Mouse (Mus musculus) induced T-regulatory cell, adult 2 months (primary cell): ENCODE data around the gene Ccdc33.

Source experiments
- DNase-seq: peaks from one replicate; pipeline ENCODE4 v3.0.0-alpha.2; 2012; ENCODE audit warnings: low read depth

The Ccdc33 gene

GRCm38 (mm10) chr9:58011027-58011426 lies 107.6 kb downstream of the Ccdc33 start:
- DNase-seq = no peak

DNA sequence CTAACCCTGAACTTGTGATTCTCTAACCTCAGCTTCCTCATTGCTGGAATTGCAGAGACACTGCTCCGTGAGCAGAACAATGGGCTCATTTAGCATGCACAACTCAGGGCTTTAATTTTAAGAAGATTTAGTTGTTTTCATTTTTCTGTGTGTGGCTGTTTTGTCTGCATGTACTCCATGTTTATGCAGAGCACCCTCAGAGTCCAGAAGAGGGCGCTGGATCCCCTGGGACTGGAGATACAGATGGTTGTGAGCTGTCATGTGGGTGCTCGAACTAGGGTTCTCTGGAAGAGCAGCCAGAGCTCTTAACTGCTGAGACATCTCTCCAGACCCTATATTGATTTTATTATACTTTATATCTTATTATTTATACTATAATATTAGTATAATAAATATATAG lies 109.0 kb downstream of the Ccdc33 start:
- DNase-seq = no peak

- no peak for DNase-seq
Measured at GRCm38 (mm10) chr9:58009015-58009362, 109.6 kb downstream of the Ccdc33 start.

- no peak for DNase-seq
Measured at GRCm38 (mm10) chr9:58008336-58009014, 110.1 kb downstream of the Ccdc33 start.

DNA sequence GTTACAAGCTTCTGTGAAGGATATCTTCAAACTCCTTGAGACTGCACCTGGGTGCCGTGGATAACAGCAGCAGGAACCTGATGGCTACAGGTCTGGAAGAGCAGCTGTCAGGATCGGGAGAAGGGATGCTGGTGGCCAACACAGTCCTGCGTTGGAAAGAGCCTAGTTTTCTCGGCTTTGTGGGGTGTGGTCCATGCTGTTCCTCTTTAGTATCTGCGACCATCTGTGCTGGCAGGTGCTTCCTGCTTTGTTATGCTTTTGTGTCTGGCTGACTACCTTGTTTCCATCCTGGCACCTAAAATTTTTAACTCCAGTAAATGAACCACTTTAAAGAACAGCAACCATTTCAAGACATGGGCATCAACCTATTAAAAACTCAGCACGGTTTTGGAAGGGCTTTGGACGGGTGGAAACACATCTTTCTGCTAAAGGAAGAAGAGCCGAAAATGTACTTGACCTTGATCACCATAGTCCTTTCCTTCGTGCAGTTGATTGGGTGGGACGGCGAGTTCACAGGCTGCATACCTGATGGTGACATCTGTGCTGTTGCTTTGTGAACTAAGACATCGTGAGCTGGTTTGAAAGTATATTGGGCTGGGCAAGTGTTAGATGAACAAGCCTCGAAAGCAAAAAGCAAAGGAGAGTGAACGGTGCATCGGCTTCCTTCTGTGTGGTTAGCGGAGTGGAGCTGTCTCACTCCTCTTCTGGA lies 112.7 kb downstream of the Ccdc33 start, which contains the start of gene Cyp11a1:
Gene Cyp11a1 (plus strand): TSS at position 659 of the 709 bp plus-strand sequence.
- no peak for DNase-seq

DNA sequence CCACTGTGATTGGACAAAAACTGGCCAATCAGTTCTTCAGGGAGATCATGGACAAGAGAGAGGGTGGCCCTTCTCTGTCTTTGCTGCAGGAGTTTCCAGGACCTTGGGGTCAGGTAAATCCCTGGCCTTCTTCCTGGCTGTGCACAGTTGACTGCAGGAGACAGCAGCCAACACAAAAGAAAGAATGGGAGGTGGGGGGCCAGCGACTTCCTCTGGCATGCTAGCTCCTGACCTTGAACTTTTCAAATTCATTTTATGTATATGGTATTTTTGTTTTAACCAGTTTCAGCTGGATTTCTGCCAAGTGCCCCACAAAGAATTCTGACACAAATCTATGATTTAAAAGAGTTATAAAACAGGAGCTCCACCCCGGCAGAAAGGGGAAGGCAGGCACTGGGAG lies 115.4 kb downstream of the Ccdc33 start:
- no peak for DNase-seq

- DNase-seq = no peak
Measured at GRCm38 (mm10) chr9:57999676-58000075, 118.9 kb downstream of the Ccdc33 start.

DNA sequence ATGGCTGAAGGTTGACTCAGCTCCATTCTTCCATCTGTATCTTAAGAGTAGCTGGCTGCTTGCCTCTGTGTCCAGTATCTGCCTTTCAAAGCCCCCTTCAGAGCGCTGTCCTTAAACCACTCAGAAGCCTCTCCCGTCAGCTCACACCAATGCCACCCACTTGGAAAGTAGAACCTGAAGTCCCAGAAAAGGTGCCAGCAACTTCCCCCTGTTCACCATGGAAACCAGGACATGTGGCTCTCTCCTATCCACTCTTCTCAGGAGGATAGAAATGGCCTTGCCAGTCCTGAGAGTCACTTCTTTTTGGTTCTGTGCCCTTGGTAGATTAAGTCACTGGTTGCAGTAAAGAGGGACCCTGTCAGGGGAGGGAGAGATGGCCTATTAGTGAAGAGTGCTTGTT lies 119.9 kb downstream of the Ccdc33 start:
- no peak for DNase-seq

GRCm38 (mm10) chr9:57998032-57998659 lies 120.5 kb downstream of the Ccdc33 start:
- DNase-seq = peak; percentile 91

- DNase-seq = no peak
Measured at GRCm38 (mm10) chr9:57997511-57998031, 121.1 kb downstream of the Ccdc33 start.

- peak; percentile 60 for DNase-seq
Measured at GRCm38 (mm10) chr9:57995282-57995681, 123.3 kb downstream of the Ccdc33 start.

DNA sequence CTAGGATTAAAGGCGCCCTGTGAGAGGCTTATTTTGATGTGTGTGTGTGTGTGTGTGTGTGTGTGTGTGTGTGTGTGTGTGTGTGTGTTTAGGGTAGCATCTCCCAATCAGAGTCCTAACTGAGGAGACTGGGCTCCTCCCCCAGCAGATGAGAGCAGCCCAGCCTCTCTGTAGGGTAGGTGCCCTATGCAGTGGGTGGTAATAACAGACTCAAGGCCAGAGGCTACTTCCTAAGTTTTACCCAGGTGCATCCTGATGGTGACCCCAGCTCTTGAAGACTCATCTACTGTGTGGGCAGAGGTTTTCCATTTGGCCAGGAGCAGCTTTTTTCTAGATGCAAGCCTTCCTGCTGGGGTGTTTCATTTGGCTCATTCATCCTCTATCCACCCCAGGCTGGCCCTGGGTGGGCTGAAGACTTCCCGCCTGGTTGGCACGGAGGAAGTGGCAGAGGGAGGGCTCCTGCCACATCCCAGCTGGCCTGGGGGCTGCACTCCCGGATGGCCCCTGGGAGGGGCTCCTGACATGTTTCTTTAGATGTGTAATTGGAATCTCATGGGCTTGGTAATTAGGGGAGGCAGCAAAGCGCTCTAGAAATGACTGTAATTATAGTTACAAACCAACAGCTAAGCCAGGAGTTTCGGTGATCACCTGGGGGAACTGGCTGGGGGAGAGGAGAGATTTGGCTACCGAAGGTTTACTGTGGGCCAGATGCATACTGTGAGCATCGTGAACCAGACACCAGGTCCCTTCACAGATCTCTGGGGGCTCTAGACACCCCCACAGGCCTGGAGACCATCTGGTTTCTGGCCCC lies 125.6 kb downstream of the Ccdc33 start:
- no peak for DNase-seq

DNA sequence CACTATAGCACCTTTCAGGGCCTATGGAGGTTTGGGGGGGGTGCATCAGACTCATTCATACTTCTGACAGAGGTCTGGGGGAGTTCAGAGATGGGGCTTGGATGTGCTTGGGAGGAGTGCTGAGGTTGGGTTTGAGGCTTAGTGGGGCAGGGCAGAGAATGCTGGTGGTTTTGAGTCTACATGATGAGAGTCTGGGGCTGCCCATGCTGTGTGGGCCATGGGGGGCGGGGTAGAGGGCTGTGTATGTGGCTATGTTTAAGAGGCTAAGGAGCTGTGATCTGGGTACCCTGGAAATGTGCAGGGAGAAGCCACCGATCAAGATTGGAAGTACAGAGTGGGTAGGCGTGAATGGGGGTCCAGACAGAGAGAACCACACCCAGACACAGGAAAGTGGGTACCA lies 126.6 kb downstream of the Ccdc33 start:
- no peak for DNase-seq

DNA sequence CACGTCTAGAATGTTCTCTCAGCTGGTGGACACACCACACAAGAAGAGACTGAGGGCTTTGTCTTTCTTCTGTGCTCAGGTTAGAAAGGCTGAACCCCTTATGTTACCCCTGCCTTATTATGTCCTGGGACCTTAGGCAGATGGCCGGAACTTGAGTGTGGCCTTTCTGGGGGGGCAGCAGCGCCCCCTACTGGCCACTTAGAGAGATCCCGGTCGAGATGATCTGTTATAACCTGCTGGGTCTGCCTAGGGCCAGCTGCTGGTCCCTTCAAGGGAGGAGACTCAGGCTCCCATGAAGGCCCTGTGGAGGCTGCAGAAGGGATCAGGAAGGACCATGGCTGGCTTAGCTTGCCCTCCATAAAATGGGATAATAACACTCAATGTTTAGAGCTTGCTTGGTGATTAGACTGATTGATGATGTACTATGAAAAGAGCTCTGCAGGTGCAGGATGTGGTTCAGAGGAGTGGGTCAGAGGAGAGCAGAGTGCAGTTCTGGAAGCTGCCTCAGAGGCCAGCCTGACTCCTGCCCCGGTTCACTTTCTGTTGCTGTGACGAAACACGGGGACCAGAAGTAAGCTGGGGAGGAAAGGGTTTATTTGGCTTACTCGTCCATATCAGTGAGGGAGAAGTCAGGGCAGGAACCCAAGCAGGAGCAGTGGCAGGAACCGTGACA lies 128.0 kb downstream of the Ccdc33 start:
- DNase-seq = peak; percentile 80

DNA sequence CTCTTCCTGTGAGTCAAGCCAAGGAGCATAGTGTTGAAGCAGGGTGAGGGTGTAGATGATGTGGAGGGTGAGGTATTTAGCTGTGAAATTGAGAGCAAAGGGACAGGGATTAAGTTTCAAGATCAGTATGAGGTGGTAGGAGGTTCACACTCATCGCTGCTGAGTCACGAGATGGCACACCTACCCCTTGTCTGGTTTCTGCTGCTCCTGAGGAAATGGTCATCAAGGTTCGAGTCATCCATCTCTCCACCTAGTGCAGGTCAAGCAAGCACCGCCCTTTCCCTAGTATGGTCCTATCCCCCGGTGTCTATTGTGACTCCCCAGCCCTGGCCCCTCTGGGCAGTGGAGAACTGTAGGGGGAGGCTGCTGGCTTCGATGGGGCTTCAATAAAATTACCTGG lies 129.3 kb downstream of the Ccdc33 start:
- no peak for DNase-seq

- peak; percentile 38 for DNase-seq
Measured at GRCm38 (mm10) chr9:57988098-57988497, 130.5 kb downstream of the Ccdc33 start.

- no peak for DNase-seq
Measured at GRCm38 (mm10) chr9:57986293-57986692, 132.3 kb downstream of the Ccdc33 start.

DNA sequence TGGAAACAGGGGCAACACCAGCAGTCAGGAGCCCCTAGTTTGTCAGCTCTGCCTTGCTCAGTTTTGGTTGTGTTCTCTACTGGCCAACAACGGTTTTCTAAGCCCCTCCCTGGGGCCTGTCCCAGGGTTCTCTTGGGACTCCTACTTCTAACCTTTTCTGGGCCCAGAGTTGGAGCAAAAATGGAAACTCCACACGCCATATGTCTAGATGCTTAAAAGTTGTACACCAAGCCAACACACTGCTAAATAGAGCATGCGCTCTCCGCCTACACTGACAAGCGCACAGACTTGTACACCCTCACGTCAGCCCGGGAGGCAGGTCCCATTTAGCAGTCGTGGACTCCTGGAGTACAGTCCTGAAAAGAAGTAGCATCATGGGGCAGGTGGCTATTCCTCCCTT lies 133.3 kb downstream of the Ccdc33 start:
- no peak for DNase-seq

DNA sequence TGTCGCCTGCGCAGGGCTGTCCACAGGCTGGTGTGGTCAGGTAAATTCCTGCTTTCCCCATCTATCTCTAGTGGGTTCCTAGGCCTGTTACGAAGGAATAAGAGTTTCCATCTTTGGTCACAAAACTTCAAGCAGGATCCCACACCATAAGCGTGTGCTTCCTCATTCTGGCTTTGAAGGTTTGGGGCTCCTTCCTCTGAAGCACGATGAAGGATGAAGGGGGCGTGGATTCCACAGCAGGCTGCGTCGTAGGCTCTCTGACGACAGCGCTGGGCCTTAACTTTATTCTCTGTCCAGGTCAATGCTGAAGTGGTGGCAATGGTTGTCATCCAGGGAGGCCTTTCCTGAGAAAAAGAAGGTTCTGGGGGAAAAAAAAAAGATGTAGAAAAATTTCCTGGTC lies 138.1 kb downstream of the Ccdc33 start:
- DNase-seq = no peak

DNA sequence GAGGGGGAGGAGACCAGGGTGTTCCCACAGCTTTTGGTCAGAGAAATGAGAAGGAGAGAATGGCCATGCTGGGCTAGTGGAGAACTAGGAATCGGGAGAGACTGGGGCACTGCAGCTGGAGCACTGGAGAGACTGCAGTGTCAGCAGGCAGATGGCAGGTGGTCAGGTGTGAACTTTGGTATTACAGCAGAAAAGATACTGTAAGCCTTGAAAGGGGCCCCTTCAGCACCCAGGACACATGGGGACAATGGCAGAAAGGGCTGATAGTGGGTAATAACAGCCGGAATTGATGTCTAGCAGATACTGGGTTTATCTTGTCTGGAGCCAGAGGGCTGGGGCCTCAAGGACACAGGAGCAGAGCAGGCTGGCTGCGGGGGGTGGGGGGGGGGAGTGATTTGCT lies 139.8 kb downstream of the Ccdc33 start:
- DNase-seq = no peak
